Comparison of ENCODE assay signal across 8 mouse cellular contexts in genomic region chr3:97767041-97767770, GRCm38 (mm10).
A peak's percentile ranks its signal among the peaks of the same experiment; 100 is the strongest.
DNase-seq lines count a peak whose midpoint lies in the region; ATAC-seq and TF ChIP-seq lines count a peak whose summit lies in the region.

No protein-coding gene starts in this region.

- H3K36me3 ChIP-seq in heart, postnatal 0 days (replicated peaks; ENCODE audit: control insufficient read depth, insufficient read depth, low read length): peaks cover 27% of the 10 kb centered on the region
- no peaks in the 10 kb centered on the region for H3K36me3 ChIP-seq in limb, embryonic 14.5 days (ENCODE audit: control insufficient read depth, insufficient read depth, low read length)
- no peaks in the 10 kb centered on the region for H3K36me3 ChIP-seq in neural tube, embryonic 12.5 days

- no peaks in the 10 kb centered on the region for H3K9me3 ChIP-seq in heart, postnatal 0 days (replicated peaks; ENCODE audit: control insufficient read depth, low read length)
- no peaks in the 10 kb centered on the region for H3K9me3 ChIP-seq in limb, embryonic 14.5 days (ENCODE audit: control insufficient read depth, low read length)
- H3K9me3 ChIP-seq in neural tube, embryonic 12.5 days: no peaks in the 10 kb centered on the region

- TF ChIP-seq CTCF in heart, postnatal 0 days (IDR thresholded peaks at IDR 0.05; ENCODE audit: low read depth): no peak

- peak overlapping the region; percentile 67 for H3K27ac ChIP-seq in heart, postnatal 0 days (ENCODE audit: low read depth)
- peak overlapping the region; percentile 85 for H3K27ac ChIP-seq in limb, embryonic 14.5 days (replicated peaks; ENCODE audit: low read depth, low read length)
- peak overlapping the region; percentile 88 for H3K27ac ChIP-seq in neural tube, embryonic 12.5 days

- TF ChIP-seq EP300 in heart, postnatal 0 days (IDR thresholded peaks at IDR 0.05; ENCODE audit: low read depth): no peak

- DNase-seq in cerebellum, adult 11 months: peak; percentile 19
- DNase-seq in cerebellum, adult 8-10 months: no peak
- DNase-seq in urinary bladder, postnatal 25 days (ENCODE audit: low spot score): peak; percentile 6
- DNase-seq in urinary bladder, adult 18-20 months (ENCODE audit: low spot score in 2 of 2): no peak
- DNase-seq in heart, postnatal 0 days (ENCODE audit: low spot score): no peak
- DNase-seq in limb, embryonic 14.5 days (ENCODE audit: low spot score): peak; percentile 23

- peaks cover 2% of the 10 kb centered on the region; the same call in 1 of the 2 replicates for H3K4me1 ChIP-seq in heart, postnatal 0 days (ENCODE audit: control insufficient read depth, insufficient read depth)
- H3K4me1 ChIP-seq in limb, embryonic 14.5 days (ENCODE audit: control insufficient read depth, insufficient read depth, low read length): peaks cover 25% of the 10 kb centered on the region
- peaks cover 15% of the 10 kb centered on the region for H3K4me1 ChIP-seq in neural tube, embryonic 12.5 days

- peak overlapping the region; percentile 76 for H3K4me2 ChIP-seq in heart, postnatal 0 days (ENCODE audit: low read depth, low read length)
- peak overlapping the region; percentile 71 for H3K4me2 ChIP-seq in limb, embryonic 14.5 days (replicated peaks; ENCODE audit: low read depth, low read length, severe bottlenecking)
- H3K4me2 ChIP-seq in neural tube, embryonic 12.5 days (replicated peaks): peak overlapping the region; percentile 70

- no peak; the same call in 1 of the 2 replicates for ATAC-seq in heart, postnatal 0 days (ENCODE audit: insufficient read depth, low read depth)
- no peak for ATAC-seq in limb, embryonic 14.5 days (ENCODE audit: low FRiP score, low read depth)
- ATAC-seq in neural tube, embryonic 12.5 days (ENCODE audit: low FRiP score, low read depth): peak; percentile 90
- no peak for ATAC-seq in erythroid progenitor cell, adult 5-6 weeks (replicated peaks; ENCODE audit: low FRiP score, poor library complexity, severe bottlenecking)

- peak overlapping the region; percentile 60 for H3K9ac ChIP-seq in heart, postnatal 0 days (replicated peaks; ENCODE audit: low read depth, low read length)
- peak overlapping the region; percentile 77 for H3K9ac ChIP-seq in limb, embryonic 14.5 days (ENCODE audit: low read depth, low read length, severe bottlenecking)
- peak overlapping the region; percentile 63 for H3K9ac ChIP-seq in neural tube, embryonic 12.5 days

- H3K27me3 ChIP-seq in heart, postnatal 0 days (ENCODE audit: control insufficient read depth, insufficient read depth, low read length): no peaks in the 10 kb centered on the region
- H3K27me3 ChIP-seq in limb, embryonic 14.5 days (ENCODE audit: control insufficient read depth, insufficient read depth, low read length): no peaks in the 10 kb centered on the region
- H3K27me3 ChIP-seq in neural tube, embryonic 12.5 days (replicated peaks): no peaks in the 10 kb centered on the region

- TF ChIP-seq POLR2A in limb, embryonic 14.5 days (IDR thresholded peaks at IDR 0.05; ENCODE audit: borderline replicate concordance, extremely low read depth, insufficient read depth, insufficient read length): 0 out of 2 replicates have a peak, but pooled peaks have one; percentile 29

- WGBS in heart, postnatal 0 days: 16% methylated on average over 40 of the region's 40 CpGs
- 2% methylated on average over 40 of the region's 40 CpGs for WGBS in limb, embryonic 14.5 days
- WGBS in neural tube, embryonic 12.5 days: 4% methylated on average over 40 of the region's 40 CpGs

- peak overlapping the region; percentile 67 for H3K4me3 ChIP-seq in heart, postnatal 0 days (ENCODE audit: low read depth, low read length)
- peak overlapping the region; percentile 88 for H3K4me3 ChIP-seq in limb, embryonic 14.5 days (replicated peaks; ENCODE audit: low read length)
- H3K4me3 ChIP-seq in neural tube, embryonic 12.5 days: peak overlapping the region; percentile 73

Comparison
In these comparisons a context has a peak if more than half of its experiments do, and no peak if none do; other contexts are left out.
1. DNase-seq: peak in cerebellum, adult 11 months (single experiment), urinary bladder, postnatal 25 days (single experiment) and limb, embryonic 14.5 days (single experiment); none in cerebellum, adult 8-10 months (single experiment), urinary bladder, adult 18-20 months (0 of 2) and heart, postnatal 0 days (single experiment).
2. Peak in every context shown above with its lines, with median percentiles within 50 percentile points of each other: H3K27ac ChIP-seq, H3K4me2 ChIP-seq, H3K4me3 ChIP-seq and H3K9ac ChIP-seq.